Mouse (Mus musculus) lung, embryonic 16.5 days (tissue): Measurements from ENCODE around the gene Acot5. TPM values are rescaled to one million over a fixed set of nuclear protein-coding genes. Genes with fewer than 3 reads are reported as not detected.
A peak's percentile ranks its signal among the peaks of the same experiment; 100 is the strongest.

Experiments
- ATAC-seq: fragments of 200-750 bp; cut with Nextera tagmentation; 2 replicates; pipeline ENCODE4 v1.8.0; 2017; ENCODE audit warnings: low read depth, mild to moderate bottlenecking, moderate library complexity
- H3K27ac ChIP-seq: fragments of 300-500 bp; sonication (generic); 2 replicates; pipeline ENCODE4 v1.5.1; 2014; ENCODE audit warnings: mild to moderate bottlenecking, control low read depth, low read length
- H3K27me3 ChIP-seq: fragments of 300-500 bp; sonication (generic); 2 replicates; pipeline ENCODE4 v1.6.1; 2014; ENCODE audit warnings: low read depth, low read length, mixed read lengths; ENCODE audit not compliant: control insufficient read depth, insufficient read depth
- H3K36me3 ChIP-seq: fragments of 300-500 bp; sonication (generic); 2 replicates; pipeline ENCODE4 v1.6.1; 2014; ENCODE audit warnings: low read length; ENCODE audit not compliant: control insufficient read depth, insufficient read depth
- H3K4me1 ChIP-seq: fragments of 300-500 bp; sonication (generic); replicated peaks from 2 replicates; pipeline ENCODE4 v1.6.1; 2014; ENCODE audit warnings: low read length, mixed read lengths; ENCODE audit not compliant: control insufficient read depth, insufficient read depth
- H3K4me2 ChIP-seq: fragments of 300-500 bp; sonication (generic); 2 replicates; pipeline ENCODE4 v1.6.1; 2014; ENCODE audit warnings: low read depth, low read length, control low read depth
- H3K4me3 ChIP-seq: fragments of 300-500 bp; sonication (generic); 2 replicates; pipeline ENCODE4 v1.5.1; 2014; ENCODE audit warnings: mild to moderate bottlenecking, low read length, control low read depth
- H3K9ac ChIP-seq: fragments of 300-500 bp; sonication (generic); 2 replicates; pipeline ENCODE4 v1.6.1; 2014; ENCODE audit warnings: low read length, control low read depth
- H3K9me3 ChIP-seq: fragments of 300-500 bp; sonication (generic); 2 replicates; pipeline ENCODE4 v1.6.1; 2016; ENCODE audit warnings: low read length; ENCODE audit not compliant: control insufficient read depth
- WGBS: fragments of 180-500 bp; shearing (Covaris S2); extraction: QIAGEN DNeasy Blood & Tissue Kit; methylation state at CpG from one replicate; pipeline ENCODE4 v1.1.7; 2014; 5-methylcytosine and 5-hydroxymethylcytosine counted together
- polyA plus RNA-seq: library from polyadenylated mRNA; unstranded; fragments of >200 nt; fragmentation: Nextera tagmentation; extraction: Ambion mirVana; gene quantifications from 2 replicates; pipeline ENCODE4 v1.2.1, GENCODE M21; 2015

Gene Acot5
- polyA plus RNA-seq, 1 experiment from 2014 or later, result not detected

DNA sequence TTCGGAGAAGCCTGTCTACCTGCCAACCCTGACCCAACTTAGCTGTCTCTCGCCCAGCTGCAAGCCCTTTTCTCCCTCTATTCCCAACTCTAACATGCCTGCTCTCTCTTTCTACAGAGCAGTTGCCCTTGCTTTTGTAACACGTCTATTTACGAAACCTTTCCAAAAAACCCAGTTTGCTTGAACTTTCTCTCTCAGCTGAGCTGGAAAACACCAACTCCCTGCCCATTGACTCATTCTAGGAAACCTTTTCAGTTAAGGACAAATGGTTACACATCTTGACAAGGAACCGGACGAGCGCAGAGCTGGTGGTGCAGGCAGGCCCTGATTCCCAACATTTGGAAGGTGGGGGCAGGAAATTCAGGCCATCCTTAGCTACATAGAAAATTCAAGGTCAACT, 16.5 kb upstream of the Acot5 start:
- no peak for ATAC-seq
- H3K9me3 ChIP-seq, result 0 out of 2 replicates have a peak, but pooled peaks cover 2% of the 10 kb centered on the region
- H3K4me3 ChIP-seq, result no peak overlapping the region
- no peak overlapping the region for H3K9ac ChIP-seq
- WGBS, result 76% methylated on average over 7 of the region's 7 CpGs
- H3K4me2 ChIP-seq, result no peak overlapping the region
- H3K36me3 ChIP-seq, result no peaks in the 10 kb centered on the region
- H3K4me1 ChIP-seq, result peaks cover 6% of the 10 kb centered on the region; the same call in 1 of the 2 replicates
- H3K27ac ChIP-seq, result no peak overlapping the region
- H3K27me3 ChIP-seq, result peaks cover 2% of the 10 kb centered on the region; the same call in 1 of the 2 replicates

DNA sequence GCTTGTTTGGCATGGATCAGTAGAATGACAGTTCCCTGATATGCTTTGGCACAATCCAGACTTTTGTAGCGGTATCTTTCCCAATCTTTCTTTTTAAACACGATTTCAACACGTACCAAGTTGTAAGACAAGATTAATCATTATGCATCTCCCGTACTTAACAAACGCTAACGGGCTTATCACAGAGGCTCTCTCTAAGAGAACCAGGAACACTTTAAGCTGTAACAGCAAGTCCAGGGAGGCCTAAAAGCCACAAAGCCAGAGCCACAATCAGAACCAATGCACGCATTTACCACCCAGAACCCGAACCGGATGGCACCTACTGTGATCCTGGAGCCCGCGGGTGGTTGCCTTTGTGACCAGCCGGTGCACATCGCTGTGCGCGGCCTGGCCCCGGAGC, 16.0 kb upstream of the Acot5 start:
- Histone ChIP-seq H3K27ac (no peak overlapping the region), H3K9me3 (0 out of 2 replicates have a peak, but pooled peaks cover 1% of the 10 kb centered on the region), H3K36me3 (no peaks in the 10 kb centered on the region), H3K4me2 (peak overlapping the region; percentile 79), H3K4me3 (peak overlapping the region; percentile 51), H3K4me1 (peaks cover 6% of the 10 kb centered on the region; the same call in 1 of the 2 replicates), H3K27me3 (peaks cover 2% of the 10 kb centered on the region; the same call in 1 of the 2 replicates), H3K9ac (peak overlapping the region; percentile 51)
- 6% methylated on average over 16 of the region's 16 CpGs for WGBS
- ATAC-seq, result peak; percentile 34; the same call in 1 of the 2 replicates

DNA sequence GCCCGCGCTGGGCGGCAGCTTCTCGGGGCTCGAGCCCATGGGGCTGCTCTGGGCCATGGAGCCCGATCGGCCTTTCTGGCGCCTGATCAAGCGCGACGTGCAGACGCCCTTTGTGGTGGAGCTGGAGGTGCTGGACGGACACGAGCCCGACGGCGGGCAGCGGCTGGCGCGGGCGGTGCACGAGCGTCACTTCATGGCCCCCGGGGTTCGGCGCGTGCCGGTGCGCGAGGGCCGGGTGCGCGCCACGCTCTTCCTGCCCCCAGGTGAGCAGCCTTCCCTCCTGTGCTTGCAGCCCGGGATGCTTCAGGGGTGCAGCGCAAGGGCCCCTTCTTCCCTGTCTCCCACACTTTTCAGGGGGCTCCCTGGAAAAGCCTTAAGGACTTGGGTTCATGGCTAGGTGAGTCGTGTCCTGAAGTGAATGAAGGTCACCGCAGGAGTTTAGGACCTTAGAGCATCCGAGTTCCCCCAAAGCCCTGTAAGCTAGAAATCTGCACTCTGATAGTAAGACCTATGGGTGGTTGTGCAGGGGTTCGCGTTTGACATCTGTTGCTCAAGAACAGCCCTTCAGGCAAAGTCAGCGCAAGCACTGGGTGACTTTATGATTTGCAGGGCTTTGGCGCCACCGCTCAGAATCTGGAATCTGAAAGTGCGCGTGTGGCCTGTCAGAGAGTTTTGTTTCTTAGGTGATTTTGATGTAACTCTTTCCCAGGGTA, 15.3 kb upstream of the Acot5 start:
- Histone ChIP-seq H3K4me1 (peaks cover 6% of the 10 kb centered on the region; the same call in 1 of the 2 replicates), H3K27me3 (peaks cover 2% of the 10 kb centered on the region; the same call in 1 of the 2 replicates), H3K4me2 (peak overlapping the region; percentile 79), H3K9ac (peak overlapping the region; percentile 51), H3K36me3 (no peaks in the 10 kb centered on the region), H3K27ac (no peak overlapping the region), H3K9me3 (no peaks in the 10 kb centered on the region), H3K4me3 (peak overlapping the region; percentile 51)
- peak; percentile 67; the same call in 1 of the 2 replicates for ATAC-seq
- WGBS, result 2% methylated on average over 40 of the region's 46 CpGs

DNA sequence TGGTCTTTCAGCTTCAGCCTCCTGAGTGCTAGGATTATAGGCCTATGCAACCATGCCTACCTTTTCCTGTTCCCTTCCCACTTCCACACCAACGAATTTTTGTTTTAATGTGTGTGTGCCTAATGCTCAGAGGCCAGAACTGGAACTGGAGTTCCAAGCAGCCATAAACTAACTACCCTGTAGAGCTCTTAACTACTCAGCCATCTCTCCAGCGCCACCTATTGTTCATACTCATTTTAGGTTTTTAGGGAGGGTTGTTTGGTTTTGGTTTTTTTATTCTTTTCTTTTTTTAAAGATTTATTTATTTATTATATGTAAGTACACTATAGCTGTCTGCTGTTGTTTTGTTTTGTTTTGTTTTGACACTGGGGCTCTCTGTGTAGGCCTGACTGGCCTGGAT, 8.2 kb upstream of the Acot5 start:
- Histone ChIP-seq H3K4me2 (no peak overlapping the region), H3K4me1 (no peaks in the 10 kb centered on the region), H3K9me3 (0 out of 2 replicates have a peak, but pooled peaks cover 3% of the 10 kb centered on the region), H3K36me3 (no peaks in the 10 kb centered on the region), H3K27ac (no peak overlapping the region), H3K9ac (no peak overlapping the region), H3K4me3 (no peak overlapping the region), H3K27me3 (no peaks in the 10 kb centered on the region)
- WGBS, result 28% methylated on average over 2 of the region's 2 CpGs
- no peak for ATAC-seq

DNA sequence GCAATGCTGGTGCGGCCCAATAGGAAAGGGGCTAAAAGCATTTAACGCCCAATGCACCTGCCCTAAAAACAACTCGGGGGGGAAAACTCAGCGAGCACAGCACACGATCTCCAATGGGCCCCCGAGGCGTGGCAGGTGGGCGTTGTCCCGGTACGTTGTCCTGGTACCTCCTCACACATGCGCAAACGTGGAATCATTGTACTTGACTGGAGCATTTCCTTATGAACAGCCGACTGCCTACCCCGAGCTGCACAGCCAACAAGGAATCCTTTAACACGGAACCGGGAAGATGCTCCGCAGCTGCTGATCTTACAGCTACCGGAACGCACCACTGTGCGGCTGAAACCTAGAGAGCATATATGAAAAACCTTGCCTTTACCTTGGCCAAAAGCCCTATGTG, 6.8 kb upstream of the Acot5 start:
- H3K36me3 ChIP-seq, result no peaks in the 10 kb centered on the region
- H3K4me1 ChIP-seq, result no peaks in the 10 kb centered on the region
- H3K9me3 ChIP-seq, result 0 out of 2 replicates have a peak, but pooled peaks cover 3% of the 10 kb centered on the region
- no peak for ATAC-seq
- no peaks in the 10 kb centered on the region for H3K27me3 ChIP-seq
- H3K4me3 ChIP-seq, result no peak overlapping the region
- H3K27ac ChIP-seq, result no peak overlapping the region
- 90% methylated on average over 20 of the region's 20 CpGs for WGBS
- no peak overlapping the region for H3K4me2 ChIP-seq
- no peak overlapping the region for H3K9ac ChIP-seq

DNA sequence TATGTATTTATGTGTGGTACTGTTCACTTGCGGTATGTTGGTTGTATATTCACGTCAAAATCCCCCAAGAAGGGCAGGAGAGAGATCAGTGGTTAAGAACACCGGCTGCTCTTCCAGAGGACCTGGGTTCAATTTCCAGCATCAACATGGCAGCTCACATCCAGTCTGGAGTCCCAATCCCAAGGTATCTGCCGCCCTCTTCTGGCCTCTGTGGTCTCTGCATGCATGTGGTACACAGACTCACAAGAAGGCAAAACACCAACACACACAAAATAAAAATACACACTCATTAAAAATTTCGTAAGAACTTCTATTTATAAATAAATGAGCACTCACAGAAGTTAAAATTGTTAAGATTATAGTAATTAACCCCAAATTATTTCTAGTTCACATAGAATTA, 5.9 kb upstream of the Acot5 start:
- H3K27ac ChIP-seq, result no peak overlapping the region
- 63% methylated on average over 5 of the region's 5 CpGs for WGBS
- H3K36me3 ChIP-seq, result no peaks in the 10 kb centered on the region
- ATAC-seq, result no peak
- H3K4me1 ChIP-seq, result no peaks in the 10 kb centered on the region
- H3K27me3 ChIP-seq, result peaks cover 4% of the 10 kb centered on the region
- H3K4me2 ChIP-seq, result no peak overlapping the region
- 0 out of 2 replicates have a peak, but pooled peaks cover 3% of the 10 kb centered on the region for H3K9me3 ChIP-seq
- H3K9ac ChIP-seq, result no peak overlapping the region
- H3K4me3 ChIP-seq, result no peak overlapping the region

DNA sequence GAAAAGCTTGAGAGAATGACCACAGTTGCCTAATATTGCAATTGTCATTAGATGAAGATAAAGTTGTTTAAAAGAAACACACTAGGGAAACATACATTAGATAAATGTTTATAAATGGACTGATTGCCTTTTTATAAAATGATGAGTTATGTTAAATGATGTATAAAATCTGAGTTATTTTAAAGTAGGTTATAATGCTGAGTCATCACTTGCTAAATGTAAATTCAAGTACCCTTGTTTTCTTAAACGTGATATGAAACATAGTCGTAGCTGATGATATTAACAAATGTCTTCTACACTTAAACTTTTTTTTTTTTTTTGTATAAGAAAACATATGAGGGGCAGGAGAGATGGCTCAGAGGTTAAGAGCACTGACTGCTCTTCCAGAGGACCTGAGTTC, 5.3 kb upstream of the Acot5 start:
- Histone ChIP-seq H3K4me2 (no peak overlapping the region), H3K36me3 (no peaks in the 10 kb centered on the region), H3K4me3 (no peak overlapping the region), H3K27ac (no peak overlapping the region), H3K9ac (no peak overlapping the region), H3K9me3 (0 out of 2 replicates have a peak, but pooled peaks cover 3% of the 10 kb centered on the region), H3K4me1 (no peaks in the 10 kb centered on the region), H3K27me3 (peaks cover 8% of the 10 kb centered on the region)
- ATAC-seq, result no peak
- 56% methylated on average over 2 of the region's 2 CpGs for WGBS

DNA sequence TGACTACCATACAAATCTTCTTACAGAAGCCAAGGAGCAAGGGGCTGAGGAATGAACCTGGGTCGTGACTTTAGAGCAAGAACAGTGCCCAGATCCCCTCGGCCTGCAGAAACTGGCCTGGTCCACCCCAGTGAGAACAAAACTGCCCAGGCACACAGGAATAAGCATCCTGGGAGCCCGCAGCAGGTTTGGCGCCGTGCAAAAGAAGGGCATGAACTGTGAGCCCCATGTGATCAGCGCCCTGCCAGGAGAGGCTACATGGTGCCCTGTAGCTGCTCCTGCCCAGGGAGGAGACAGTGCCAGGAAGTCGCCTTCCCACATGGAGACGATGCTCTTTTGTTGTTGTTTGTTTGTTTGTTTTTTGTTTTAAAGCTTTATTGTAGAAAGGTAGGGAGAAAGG, 4.5 kb upstream of the Acot5 start:
- H3K4me2 ChIP-seq, result no peak overlapping the region
- 71% methylated on average over 8 of the region's 8 CpGs for WGBS
- H3K4me3 ChIP-seq, result no peak overlapping the region
- H3K36me3 ChIP-seq, result no peaks in the 10 kb centered on the region
- ATAC-seq, result no peak
- H3K9ac ChIP-seq, result no peak overlapping the region
- H3K27me3 ChIP-seq, result peaks cover 14% of the 10 kb centered on the region
- 0 out of 2 replicates have a peak, but pooled peaks cover 3% of the 10 kb centered on the region for H3K9me3 ChIP-seq
- H3K4me1 ChIP-seq, result no peaks in the 10 kb centered on the region
- H3K27ac ChIP-seq, result no peak overlapping the region

DNA sequence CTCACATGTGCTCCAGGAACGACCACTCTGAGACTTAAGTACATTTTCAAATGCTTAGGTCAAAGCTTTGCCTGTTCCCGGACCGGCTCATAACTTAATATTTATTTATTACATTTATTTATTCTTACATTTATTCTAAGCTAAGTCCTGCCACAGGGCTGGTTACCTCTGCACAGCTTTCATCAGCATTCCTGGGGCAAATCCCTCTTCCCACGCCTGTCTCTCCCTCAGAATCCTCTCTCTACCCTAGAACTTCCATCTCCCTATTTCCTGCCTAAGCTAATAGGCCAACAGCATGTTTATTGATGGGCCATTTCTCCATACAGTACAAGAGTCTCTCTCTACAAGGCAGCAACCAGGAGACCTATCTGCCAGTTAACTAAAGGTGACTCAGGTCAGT, 1.4 kb upstream of the Acot5 start:
- no peaks in the 10 kb centered on the region for H3K4me1 ChIP-seq
- no peak overlapping the region for H3K4me3 ChIP-seq
- H3K27ac ChIP-seq, result no peak overlapping the region
- WGBS, result 65% methylated on average over 4 of the region's 4 CpGs
- ATAC-seq, result no peak
- 0 out of 2 replicates have a peak, but pooled peaks cover 3% of the 10 kb centered on the region for H3K9me3 ChIP-seq
- no peak overlapping the region for H3K4me2 ChIP-seq
- H3K9ac ChIP-seq, result no peak overlapping the region
- no peaks in the 10 kb centered on the region for H3K36me3 ChIP-seq
- H3K27me3 ChIP-seq, result peaks cover 16% of the 10 kb centered on the region
